Mouse (Mus musculus) limb, embryonic 14.5 days (tissue): ENCODE measurements at regions not wholly inside any gene's neighbourhood (a gene's known extent, or its start where the extent isn't known, plus 50 kb on each side); places are given as distances from the start of the nearest gene placed in this dataset.

ENCODE experiments used
- ATAC-seq: fragments of 200-750 bp; cut with Nextera tagmentation; 2 replicates; pipeline ENCODE4 v1.8.0; 2017; ENCODE audit warnings: low read depth, moderate number of reproducible peaks, moderate TSS enrichment; ENCODE audit not compliant: low FRiP score
- DNase-seq: peaks from one replicate; pipeline ENCODE4 v3.0.0-alpha.2; 2015; ENCODE audit warnings: low spot score
- H3K27ac ChIP-seq: fragments of 300-500 bp; sonication (generic); replicated peaks from 2 replicates; pipeline ENCODE4 v1.5.1; 2014; ENCODE audit warnings: low read depth, mild to moderate bottlenecking, low read length, moderate library complexity, mixed read lengths
- H3K27me3 ChIP-seq: fragments of 300-500 bp; sonication (generic); 2 replicates; pipeline ENCODE4 v1.6.1; 2014; ENCODE audit warnings: low read length, mixed read lengths; ENCODE audit not compliant: control insufficient read depth, insufficient read depth
- H3K36me3 ChIP-seq: fragments of 300-500 bp; sonication (generic); 2 replicates; pipeline ENCODE4 v1.6.1; 2014; ENCODE audit warnings: mild to moderate bottlenecking, low read length, moderate library complexity, mixed read lengths; ENCODE audit not compliant: control insufficient read depth, insufficient read depth
- H3K4me1 ChIP-seq: fragments of 300-500 bp; sonication (generic); 2 replicates; pipeline ENCODE4 v1.6.1; 2014; ENCODE audit warnings: antibody characterized with exemption, low read length, mixed read lengths; ENCODE audit not compliant: control insufficient read depth, insufficient read depth
- H3K4me2 ChIP-seq: fragments of 300-500 bp; sonication (generic); replicated peaks from 2 replicates; pipeline ENCODE4 v1.6.1; 2014; ENCODE audit warnings: low read depth, mild to moderate bottlenecking, low read length, moderate library complexity; ENCODE audit not compliant: severe bottlenecking
- H3K4me3 ChIP-seq: fragments of 300-500 bp; sonication (generic); replicated peaks from 2 replicates; pipeline ENCODE4 v1.5.1; 2014; ENCODE audit warnings: low read length
- H3K9ac ChIP-seq: fragments of 300-500 bp; sonication (generic); 2 replicates; pipeline ENCODE4 v1.6.1; 2014; ENCODE audit warnings: mild to moderate bottlenecking, low read depth, low read length, moderate library complexity; ENCODE audit not compliant: severe bottlenecking
- H3K9me3 ChIP-seq: fragments of 300-500 bp; sonication (generic); 2 replicates; pipeline ENCODE4 v1.6.1; 2016; ENCODE audit warnings: low read length; ENCODE audit not compliant: control insufficient read depth
- POLR2A ChIP-seq: fragments of 200-500 bp; IDR thresholded peaks from 2 replicates; pipeline ENCODE4 v1.8.0; 2012; ENCODE audit warnings: inconsistent platforms, mild to moderate bottlenecking, moderate library complexity, borderline replicate concordance; ENCODE audit not compliant: insufficient read depth, insufficient read length; ENCODE audit errors: extremely low read depth
- WGBS: fragments of 180-500 bp; shearing (Covaris S2); extraction: QIAGEN DNeasy Blood & Tissue Kit; methylation state at CpG from one replicate; pipeline ENCODE4 v1.1.7; 2014; 5-methylcytosine and 5-hydroxymethylcytosine counted together

- no peaks in the 10 kb centered on the region for H3K27me3 ChIP-seq
- ATAC-seq: no peak
- no peak for TF ChIP-seq POLR2A
- 84% methylated on average over 9 of the region's 9 CpGs for WGBS
- H3K9me3 ChIP-seq: no peaks in the 10 kb centered on the region
- no peak overlapping the region for H3K27ac ChIP-seq
- DNase-seq: no peak
- no peak overlapping the region for H3K4me2 ChIP-seq
- H3K9ac ChIP-seq: no peak overlapping the region
- H3K36me3 ChIP-seq: no peaks in the 10 kb centered on the region
- H3K4me3 ChIP-seq: no peak overlapping the region
- H3K4me1 ChIP-seq: no peaks in the 10 kb centered on the region
Observed at GRCm38 (mm10) chr15:36334436-36335113, 673.0 kb downstream of the Zfp706 start.

GRCm38 (mm10) chr15:36333857-36334256 is 673.7 kb downstream of the Zfp706 start:
- Histone ChIP-seq H3K9me3 (no peaks in the 10 kb centered on the region), H3K4me3 (no peak overlapping the region), H3K4me2 (no peak overlapping the region), H3K9ac (no peak overlapping the region), H3K27ac (no peak overlapping the region), H3K27me3 (no peaks in the 10 kb centered on the region), H3K36me3 (no peaks in the 10 kb centered on the region), H3K4me1 (no peaks in the 10 kb centered on the region)
- no peak for DNase-seq
- 55% methylated on average over 1 of the region's 1 CpGs for WGBS
- ATAC-seq: no peak
- no peak for TF ChIP-seq POLR2A

- ATAC-seq (no peak), DNase-seq (no peak)
- 64% methylated on average over 3 of the region's 3 CpGs for WGBS
- H3K4me1 ChIP-seq: no peaks in the 10 kb centered on the region
- H3K9me3 ChIP-seq: no peaks in the 10 kb centered on the region
- H3K27ac ChIP-seq: no peak overlapping the region
- H3K36me3 ChIP-seq: no peaks in the 10 kb centered on the region
- H3K4me2 ChIP-seq: no peak overlapping the region
- H3K4me3 ChIP-seq: no peak overlapping the region
- no peak overlapping the region for H3K9ac ChIP-seq
- no peak for TF ChIP-seq POLR2A
- no peaks in the 10 kb centered on the region for H3K27me3 ChIP-seq
Observed at GRCm38 (mm10) chr15:36333265-36333664, 674.3 kb downstream of the Zfp706 start.
